Mouse (Mus musculus): ENCODE results near the gene Lcp2. TPM values are rescaled to one million over a fixed set of nuclear protein-coding genes. Genes with fewer than 3 reads are reported as not detected.

The Lcp2 gene
- polyA plus RNA-seq, 1 experiment: not detected

GRCm38 (mm10) chr11:34050063-34050462, 3.3 kb downstream of the Lcp2 start:
- H3K4me3 ChIP-seq (ENCODE audit: low read depth, low read length): no peak overlapping the region
- no peaks in the 10 kb centered on the region for H3K4me1 ChIP-seq (ENCODE audit: control insufficient read depth, insufficient read depth, low read length)
- TF ChIP-seq EP300 (IDR thresholded peaks at IDR 0.05; ENCODE audit: insufficient read depth, low read depth, low read length): no peak
- TF ChIP-seq CTCF (IDR thresholded peaks at IDR 0.05; ENCODE audit: low read depth, low read length): no peak
- no peak for TF ChIP-seq POLR2A (IDR thresholded peaks at IDR 0.05; ENCODE audit: insufficient read depth, low read length)
- H3K36me3 ChIP-seq (ENCODE audit: control insufficient read depth, insufficient read depth, low read length, poor library complexity, severe bottlenecking): no peaks in the 10 kb centered on the region
- no peak overlapping the region for H3K9ac ChIP-seq (ENCODE audit: low read depth, poor library complexity, severe bottlenecking)
- H3K9me3 ChIP-seq (replicated peaks; ENCODE audit: control insufficient read depth, insufficient read depth, low read length, poor library complexity, severe bottlenecking): no peaks in the 10 kb centered on the region
- H3K27me3 ChIP-seq (ENCODE audit: control insufficient read depth, insufficient read depth, low read length, poor library complexity, severe bottlenecking): no peaks in the 10 kb centered on the region
- H3K27ac ChIP-seq (ENCODE audit: insufficient read depth, low read length): no peak overlapping the region

DNA sequence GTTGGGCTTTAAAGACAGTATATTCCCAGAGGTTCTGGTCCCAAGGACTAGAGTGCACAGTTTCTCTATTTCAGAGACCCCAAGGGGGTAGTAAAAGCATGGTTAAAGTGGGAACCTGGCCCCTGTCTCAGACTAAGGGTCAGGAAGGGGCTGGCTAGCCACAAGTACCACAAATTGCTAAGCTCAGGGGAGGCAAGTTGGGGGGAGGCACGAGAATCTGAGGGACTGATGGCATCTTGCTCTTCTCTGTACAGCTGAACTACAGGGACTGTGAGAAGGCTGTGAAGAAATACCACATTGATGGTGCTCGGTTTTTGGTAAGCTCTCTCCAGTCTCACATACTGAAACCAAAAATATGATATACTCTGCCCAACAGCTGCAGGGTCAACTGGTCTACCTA, 3.9 kb downstream of the Lcp2 start:
- no peak for TF ChIP-seq CTCF (IDR thresholded peaks at IDR 0.05; ENCODE audit: low read depth, low read length)
- no peak for TF ChIP-seq EP300 (IDR thresholded peaks at IDR 0.05; ENCODE audit: insufficient read depth, low read depth, low read length)
- no peak for TF ChIP-seq POLR2A (IDR thresholded peaks at IDR 0.05; ENCODE audit: insufficient read depth, low read length)

GRCm38 (mm10) chr11:34053031-34053818, 6.5 kb downstream of the Lcp2 start:
- H3K4me3 ChIP-seq (ENCODE audit: low read depth, low read length): no peak overlapping the region
- H3K4me1 ChIP-seq (ENCODE audit: control insufficient read depth, insufficient read depth, low read length): no peaks in the 10 kb centered on the region
- H3K9me3 ChIP-seq (replicated peaks; ENCODE audit: control insufficient read depth, insufficient read depth, low read length, poor library complexity, severe bottlenecking): no peaks in the 10 kb centered on the region; the same call in 1 of the 2 replicates
- no peak overlapping the region for H3K9ac ChIP-seq (ENCODE audit: low read depth, poor library complexity, severe bottlenecking)
- H3K36me3 ChIP-seq (ENCODE audit: control insufficient read depth, insufficient read depth, low read length, poor library complexity, severe bottlenecking): no peaks in the 10 kb centered on the region
- no peak overlapping the region for H3K27ac ChIP-seq (ENCODE audit: insufficient read depth, low read length)
- no peak for TF ChIP-seq POLR2A (IDR thresholded peaks at IDR 0.05; ENCODE audit: insufficient read depth, low read length)
- TF ChIP-seq EP300 (IDR thresholded peaks at IDR 0.05; ENCODE audit: insufficient read depth, low read depth, low read length): no peak
- TF ChIP-seq CTCF (IDR thresholded peaks at IDR 0.05; ENCODE audit: low read depth, low read length): no peak
- no peaks in the 10 kb centered on the region for H3K27me3 ChIP-seq (ENCODE audit: control insufficient read depth, insufficient read depth, low read length, poor library complexity, severe bottlenecking)

More for the DNA sequence above, 3.9 kb downstream of the Lcp2 start:
- no peaks in the 10 kb centered on the region for H3K36me3 ChIP-seq (ENCODE audit: control insufficient read depth, insufficient read depth, low read length, poor library complexity, severe bottlenecking)
- no peaks in the 10 kb centered on the region for H3K4me1 ChIP-seq (ENCODE audit: control insufficient read depth, insufficient read depth, low read length)
- H3K9ac ChIP-seq (ENCODE audit: low read depth, poor library complexity, severe bottlenecking): no peak overlapping the region
- no peaks in the 10 kb centered on the region for H3K27me3 ChIP-seq (ENCODE audit: control insufficient read depth, insufficient read depth, low read length, poor library complexity, severe bottlenecking)
- H3K4me3 ChIP-seq (ENCODE audit: low read depth, low read length): no peak overlapping the region
- H3K27ac ChIP-seq (ENCODE audit: insufficient read depth, low read length): no peak overlapping the region
- no peaks in the 10 kb centered on the region; the same call in 1 of the 2 replicates for H3K9me3 ChIP-seq (replicated peaks; ENCODE audit: control insufficient read depth, insufficient read depth, low read length, poor library complexity, severe bottlenecking)

- H3K27me3 ChIP-seq (ENCODE audit: control insufficient read depth, insufficient read depth, low read length, poor library complexity, severe bottlenecking): no peaks in the 10 kb centered on the region
- no peak for TF ChIP-seq CTCF (IDR thresholded peaks at IDR 0.05; ENCODE audit: low read depth, low read length)
- TF ChIP-seq POLR2A (IDR thresholded peaks at IDR 0.05; ENCODE audit: insufficient read depth, low read length): no peak
- no peak for TF ChIP-seq EP300 (IDR thresholded peaks at IDR 0.05; ENCODE audit: insufficient read depth, low read depth, low read length)
- H3K36me3 ChIP-seq (ENCODE audit: control insufficient read depth, insufficient read depth, low read length, poor library complexity, severe bottlenecking): no peaks in the 10 kb centered on the region
- no peak overlapping the region for H3K4me3 ChIP-seq (ENCODE audit: low read depth, low read length)
- no peak overlapping the region for H3K27ac ChIP-seq (ENCODE audit: insufficient read depth, low read length)
- H3K9ac ChIP-seq (ENCODE audit: low read depth, poor library complexity, severe bottlenecking): no peak overlapping the region
- H3K9me3 ChIP-seq (replicated peaks; ENCODE audit: control insufficient read depth, insufficient read depth, low read length, poor library complexity, severe bottlenecking): no peaks in the 10 kb centered on the region; the same call in 1 of the 2 replicates
- no peaks in the 10 kb centered on the region for H3K4me1 ChIP-seq (ENCODE audit: control insufficient read depth, insufficient read depth, low read length)
These were observed 7.5 kb downstream of the Lcp2 start for GRCm38 (mm10) chr11:34054031-34054727.

- no peak for TF ChIP-seq EP300 (IDR thresholded peaks at IDR 0.05; ENCODE audit: insufficient read depth, low read depth, low read length)
- TF ChIP-seq POLR2A (IDR thresholded peaks at IDR 0.05; ENCODE audit: insufficient read depth, low read length): no peak
- TF ChIP-seq CTCF (IDR thresholded peaks at IDR 0.05; ENCODE audit: low read depth, low read length): no peak
- Histone ChIP-seq H3K4me1 (ENCODE audit: control insufficient read depth, insufficient read depth, low read length) (no peaks in the 10 kb centered on the region), H3K9me3 (replicated peaks; ENCODE audit: control insufficient read depth, insufficient read depth, low read length, poor library complexity, severe bottlenecking) (no peaks in the 10 kb centered on the region; the same call in 1 of the 2 replicates), H3K4me3 (ENCODE audit: low read depth, low read length) (no peak overlapping the region), H3K9ac (ENCODE audit: low read depth, poor library complexity, severe bottlenecking) (no peak overlapping the region), H3K36me3 (ENCODE audit: control insufficient read depth, insufficient read depth, low read length, poor library complexity, severe bottlenecking) (no peaks in the 10 kb centered on the region), H3K27me3 (ENCODE audit: control insufficient read depth, insufficient read depth, low read length, poor library complexity, severe bottlenecking) (no peaks in the 10 kb centered on the region), H3K27ac (ENCODE audit: insufficient read depth, low read length) (no peak overlapping the region)
These were observed 10.0 kb downstream of the Lcp2 start for GRCm38 (mm10) chr11:34056715-34057114.

DNA sequence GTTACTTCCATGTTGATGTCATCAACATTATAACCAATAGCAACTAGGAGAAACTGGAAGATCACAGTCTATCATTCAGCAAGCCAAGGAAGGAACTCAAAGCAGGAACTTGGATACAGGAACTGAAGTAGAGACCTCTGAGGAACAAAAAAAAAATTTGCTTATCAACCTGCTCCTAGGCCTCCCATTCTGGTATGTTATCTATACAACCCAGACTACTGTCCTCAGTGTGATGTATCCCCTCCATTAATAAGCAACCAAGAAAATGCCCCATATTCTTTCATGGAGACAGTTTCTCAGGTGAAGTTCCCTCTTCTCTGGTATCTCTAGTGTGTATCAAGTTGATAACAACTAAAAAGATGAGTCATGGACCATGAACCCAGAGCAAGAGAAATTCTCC, 11.6 kb downstream of the Lcp2 start:
- H3K9me3 ChIP-seq (replicated peaks; ENCODE audit: control insufficient read depth, insufficient read depth, low read length, poor library complexity, severe bottlenecking): no peaks in the 10 kb centered on the region; the same call in 1 of the 2 replicates
- H3K9ac ChIP-seq (ENCODE audit: low read depth, poor library complexity, severe bottlenecking): no peak overlapping the region
- no peaks in the 10 kb centered on the region for H3K4me1 ChIP-seq (ENCODE audit: control insufficient read depth, insufficient read depth, low read length)
- no peak overlapping the region for H3K4me3 ChIP-seq (ENCODE audit: low read depth, low read length)
- no peaks in the 10 kb centered on the region for H3K27me3 ChIP-seq (ENCODE audit: control insufficient read depth, insufficient read depth, low read length, poor library complexity, severe bottlenecking)
- H3K27ac ChIP-seq (ENCODE audit: insufficient read depth, low read length): no peak overlapping the region
- H3K36me3 ChIP-seq (ENCODE audit: control insufficient read depth, insufficient read depth, low read length, poor library complexity, severe bottlenecking): no peaks in the 10 kb centered on the region
- TF ChIP-seq CTCF (IDR thresholded peaks at IDR 0.05; ENCODE audit: low read depth, low read length): no peak

Data from ES-Bruce4 (cell line).